Mouse (Mus musculus) spleen, postnatal 0 days (tissue): ENCODE data around the gene Fam83c. TPM values are rescaled to one million over a fixed set of nuclear protein-coding genes. Genes with fewer than 3 reads are reported as not detected.

Source experiments
- polyA plus RNA-seq: library from polyadenylated mRNA; unstranded; fragments of >200 nt; fragmentation: Nextera tagmentation; extraction: Ambion mirVana; gene quantifications from 2 replicates; pipeline ENCODE4 v1.2.1, GENCODE M21; 2015

Fam83c gene
- polyA plus RNA-seq: 0.07 TPM in 1 of 2 replicates, not detected in the other

DNA sequence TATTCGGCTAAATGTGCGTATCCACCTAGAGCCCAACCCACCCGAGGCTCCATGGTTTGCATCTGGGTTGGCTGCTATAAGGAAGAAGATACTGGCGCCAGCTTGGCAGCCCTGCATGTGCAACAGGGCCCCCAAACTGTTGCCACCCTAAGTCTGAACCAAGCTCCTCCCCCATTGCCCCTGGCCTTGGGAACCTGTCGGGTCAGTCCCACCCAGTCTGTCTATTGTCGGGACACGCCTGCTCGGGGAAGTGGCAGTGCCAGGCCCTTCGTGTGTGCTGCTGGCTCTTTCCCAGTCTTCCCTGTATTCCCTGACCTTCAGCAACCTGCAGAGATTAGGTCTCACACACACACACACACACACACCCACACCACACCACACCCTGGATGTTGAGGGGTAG lies at the start of gene Fam83c:
Gene Fam83c, minus strand, starts transcription at position 123 of the 400 bp plus-strand sequence.

DNA sequence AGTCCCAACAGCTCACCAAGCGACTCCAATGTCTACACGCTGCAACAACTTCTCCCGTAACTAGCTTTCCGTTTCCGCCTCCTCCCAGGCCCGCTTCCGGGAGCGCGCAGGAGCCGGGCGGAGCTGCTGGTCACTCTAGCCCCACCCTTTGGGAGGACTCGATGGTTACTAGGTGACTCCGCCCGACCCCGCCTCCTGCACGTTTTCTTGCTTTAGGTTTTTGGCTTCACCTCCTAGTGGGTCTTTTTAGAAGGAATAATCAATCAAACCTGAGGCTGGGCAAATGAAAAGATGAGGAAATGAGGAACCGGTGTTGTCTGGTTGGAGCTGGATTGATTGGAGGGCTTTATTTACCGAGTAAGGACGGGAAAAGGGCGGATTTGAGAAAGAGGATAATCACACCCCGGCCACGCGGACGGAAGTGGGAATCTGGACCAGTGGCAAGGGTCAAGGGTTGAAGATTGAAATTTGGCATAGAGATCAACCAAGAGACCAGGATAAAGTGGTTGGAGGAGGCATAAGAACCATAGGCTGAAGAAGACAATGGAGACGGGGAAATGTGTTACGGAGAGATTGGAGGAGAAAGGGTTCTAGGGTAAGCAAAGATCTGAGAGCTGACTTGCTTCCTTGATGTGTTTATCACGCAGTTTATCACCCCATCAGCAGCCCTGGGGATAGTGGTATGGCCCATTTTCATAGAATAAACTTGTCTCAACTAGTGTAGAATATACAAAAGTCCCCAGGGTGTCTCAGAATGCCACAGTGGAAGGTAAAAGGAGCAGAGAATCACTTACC lies 7.8 kb downstream of the Fam83c start, which contains the start of gene Eif6:
Gene Eif6, minus strand, starts transcription at position 296 of the 795 bp plus-strand sequence.

DNA sequence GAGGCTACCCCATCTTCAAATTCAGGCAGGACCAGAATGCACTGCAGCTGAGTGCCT lies 15.4 kb downstream of the Fam83c start, which contains the start of gene BC029722:
Gene BC029722, minus strand, starts transcription at position 35 of the 57 bp plus-strand sequence.

Other genes starting within 250 kb of the Fam83c start
- 27.4 and 29.7 TPM in 2 replicates for gene Gss, start 242.0 kb downstream of the Fam83c start, polyA plus RNA-seq
- 0.98 and 1.6 TPM in 2 replicates for gene Myh7b, start 223.6 kb downstream of the Fam83c start, polyA plus RNA-seq
- 55.5 and 63.6 TPM in 2 replicates for gene Trpc4ap, start 142.5 kb downstream of the Fam83c start, polyA plus RNA-seq
- 21.8 and 27.5 TPM in 2 replicates for gene Edem2, start 105.4 kb downstream of the Fam83c start, polyA plus RNA-seq
- not detected in 2 replicates for gene Gm17581, start 99.0 kb downstream of the Fam83c start, polyA plus RNA-seq
- gene Procr, start 83.7 kb downstream of the Fam83c start, polyA plus RNA-seq: 6.6 and 7.8 TPM in 2 replicates
- 0.11 TPM in 1 of 2 replicates, not detected in the other for gene Mmp24, start 59.5 kb downstream of the Fam83c start, polyA plus RNA-seq
- 11.2 and 14.4 TPM in 2 replicates for gene BC029722, start 15.4 kb downstream of the Fam83c start, polyA plus RNA-seq
- 131 and 133 TPM in 2 replicates for gene Eif6, start 7.9 kb downstream of the Fam83c start, polyA plus RNA-seq
- gene Uqcc1, start 95.5 kb upstream of the Fam83c start, polyA plus RNA-seq: 21.0 and 22.5 TPM in 2 replicates
- not detected in 2 replicates for gene Gm15557, start 105.9 kb upstream of the Fam83c start, polyA plus RNA-seq
- gene Gdf5, start 110.5 kb upstream of the Fam83c start, polyA plus RNA-seq: 0.12 TPM in 1 of 2 replicates, not detected in the other
- 11.2 and 11.7 TPM in 2 replicates for gene Cep250, start 121.6 kb upstream of the Fam83c start, polyA plus RNA-seq
- 0.91 and 1.4 TPM in 2 replicates for gene 6430550D23Rik, start 173.1 kb upstream of the Fam83c start, polyA plus RNA-seq
- 86.9 and 101 TPM in 2 replicates for gene Ergic3, start 173.2 kb upstream of the Fam83c start, polyA plus RNA-seq
- gene Fer1l4, start 218.1 kb upstream of the Fam83c start, polyA plus RNA-seq: not detected in 2 replicates
- gene Spag4, start 230.3 kb upstream of the Fam83c start, polyA plus RNA-seq: 1.5 and 2.0 TPM in 2 replicates